Mouse (Mus musculus): ENCODE results near the gene Mrpl19. TPM values are rescaled to one million over a fixed set of nuclear protein-coding genes. Genes with fewer than 3 reads are reported as not detected.

Gene Mrpl19
- total RNA-seq (2023) = 31.3 TPM

GRCm38 (mm10) chr6:81965296-81966067 is at the start of gene Mrpl19:
Gene Mrpl19 (minus strand): TSS chr6:81965958.

DNA sequence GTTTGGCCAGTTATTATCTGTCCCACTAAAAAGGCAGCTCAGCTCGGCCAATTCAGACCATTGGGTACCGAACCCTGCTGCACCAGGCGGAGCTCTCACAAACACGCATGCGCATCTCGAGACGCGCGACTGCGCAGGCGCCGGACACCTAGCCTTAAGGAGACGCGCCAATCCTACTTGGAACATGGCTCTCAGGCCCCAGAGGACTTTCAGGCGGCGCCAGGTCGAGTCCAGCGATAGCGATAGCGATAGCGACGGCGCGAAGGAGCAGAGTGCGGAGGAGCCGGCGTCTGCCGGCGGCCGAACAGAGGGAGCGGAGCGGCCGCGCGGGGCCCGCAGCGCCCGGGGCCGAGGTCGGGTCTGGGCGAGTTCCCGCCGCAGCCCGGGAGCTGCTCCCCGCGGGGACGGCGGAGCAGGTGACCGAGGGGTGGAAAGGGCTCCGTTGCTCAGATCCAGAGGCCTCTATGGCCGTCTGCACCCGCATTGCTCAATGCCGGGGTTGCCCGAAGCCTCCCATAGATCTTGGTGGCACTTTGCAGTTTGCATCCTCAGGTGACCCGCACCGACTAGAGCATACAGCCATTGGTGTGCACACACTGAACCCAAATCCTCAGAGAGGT is 42.1 kb downstream of the Mrpl19 start, which contains the start of gene Gcfc2:
TSS of gene Gcfc2 (plus strand) at position 147 of the 620 bp plus-strand sequence.

Other genes with a start within 250 kb of the Mrpl19 start
- 20.0 TPM for gene Gcfc2, start 42.3 kb downstream of the Mrpl19 start, total RNA-seq (2023)
- gene Eva1a, start 75.1 kb upstream of the Mrpl19 start, total RNA-seq (2023) = not detected